Mouse (Mus musculus): Measurements from ENCODE around the gene Itk. TPM values are rescaled to one million over a fixed set of nuclear protein-coding genes. Genes with fewer than 3 reads are reported as not detected.

Itk gene
- polyA plus RNA-seq, 1 experiment from 2014 or later, result 0.08 TPM

- no peak for ATAC-seq (ENCODE audit: insufficient read depth)
- Histone ChIP-seq H3K9me3 (replicated peaks) (no peaks in the 10 kb centered on the region), H3K27me3 (no peaks in the 10 kb centered on the region), H3K4me1 (replicated peaks) (no peaks in the 10 kb centered on the region), H3K36me3 (replicated peaks) (no peaks in the 10 kb centered on the region), H3K9ac (no peak overlapping the region), H3K4me3 (replicated peaks) (no peak overlapping the region), H3K27ac (replicated peaks) (no peak overlapping the region), H3K4me2 (no peak overlapping the region)
- WGBS (ENCODE audit: insufficient replicate concordance), result 65% methylated on average over 5 of the region's 5 CpGs
These were observed 101.2 kb downstream of the Itk start for GRCm38 (mm10) chr11:46288091-46288490.

DNA sequence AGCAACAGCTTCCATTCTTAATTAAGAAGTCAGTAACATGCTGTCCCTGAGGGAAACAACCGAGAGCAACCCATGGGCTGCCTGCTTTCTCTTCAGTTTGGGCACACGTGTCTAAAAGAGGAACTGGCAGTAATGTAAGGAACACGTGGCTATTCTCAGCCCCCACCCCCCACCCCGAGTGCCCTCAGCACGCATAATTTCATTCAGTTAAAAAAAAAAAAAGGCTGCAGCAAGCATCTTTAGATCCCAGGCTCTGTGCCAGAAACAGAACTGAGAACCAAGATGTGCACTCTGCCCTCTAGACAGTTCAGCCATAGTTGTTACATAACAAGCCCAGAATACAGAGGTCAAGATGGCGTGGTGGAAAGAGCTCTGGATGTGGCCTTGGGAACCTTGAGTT lies 102.5 kb downstream of the Itk start:
- Histone ChIP-seq H3K4me2 (no peak overlapping the region), H3K27ac (replicated peaks) (no peak overlapping the region), H3K9me3 (replicated peaks) (no peaks in the 10 kb centered on the region), H3K36me3 (replicated peaks) (no peaks in the 10 kb centered on the region), H3K27me3 (no peaks in the 10 kb centered on the region), H3K4me1 (replicated peaks) (no peaks in the 10 kb centered on the region), H3K9ac (no peak overlapping the region), H3K4me3 (replicated peaks) (no peak overlapping the region)
- 17% methylated on average over 6 of the region's 6 CpGs for WGBS (ENCODE audit: insufficient replicate concordance)
- ATAC-seq (ENCODE audit: insufficient read depth), result no peak

GRCm38 (mm10) chr11:46283800-46284199 lies 105.5 kb downstream of the Itk start:
- H3K4me2 ChIP-seq, result no peak overlapping the region
- ATAC-seq (ENCODE audit: insufficient read depth), result no peak
- 78% methylated on average over 6 of the region's 6 CpGs for WGBS (ENCODE audit: insufficient replicate concordance)
- no peak overlapping the region for H3K4me3 ChIP-seq (replicated peaks)
- H3K27me3 ChIP-seq, result no peaks in the 10 kb centered on the region
- H3K27ac ChIP-seq (replicated peaks), result no peak overlapping the region
- H3K36me3 ChIP-seq (replicated peaks), result 0 out of 2 replicates have a peak, but pooled peaks cover 4% of the 10 kb centered on the region
- H3K9ac ChIP-seq, result no peak overlapping the region
- H3K9me3 ChIP-seq (replicated peaks), result no peaks in the 10 kb centered on the region
- H3K4me1 ChIP-seq (replicated peaks), result no peaks in the 10 kb centered on the region

DNA sequence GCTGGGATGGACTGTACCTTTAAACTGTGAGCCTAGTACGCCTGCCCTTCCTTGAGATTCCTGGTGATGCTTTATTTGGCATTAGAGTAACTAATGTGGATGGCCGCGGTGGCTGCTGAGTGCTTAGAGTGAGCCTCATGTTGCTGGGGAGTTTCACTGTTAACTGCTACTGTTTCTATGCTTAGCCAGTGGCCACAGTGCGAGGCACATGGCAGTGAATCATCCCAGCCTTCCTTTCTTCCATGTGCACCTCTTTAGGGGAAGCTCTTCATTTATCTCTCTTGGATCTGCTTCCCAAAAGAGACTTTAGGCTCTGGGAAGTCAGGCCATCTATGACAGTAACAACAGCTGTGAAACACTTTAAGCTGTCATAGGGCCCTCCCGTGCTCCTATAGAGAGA lies 106.7 kb downstream of the Itk start:
- no peak overlapping the region for H3K27ac ChIP-seq (replicated peaks)
- no peaks in the 10 kb centered on the region for H3K27me3 ChIP-seq
- no peak overlapping the region for H3K4me3 ChIP-seq (replicated peaks)
- WGBS (ENCODE audit: insufficient replicate concordance), result 70% methylated on average over 5 of the region's 5 CpGs
- 0 out of 2 replicates have a peak, but pooled peaks cover 5% of the 10 kb centered on the region for H3K36me3 ChIP-seq (replicated peaks)
- H3K9ac ChIP-seq, result no peak overlapping the region
- no peak overlapping the region for H3K4me2 ChIP-seq
- no peak for ATAC-seq (ENCODE audit: insufficient read depth)
- H3K4me1 ChIP-seq (replicated peaks), result no peaks in the 10 kb centered on the region
- H3K9me3 ChIP-seq (replicated peaks), result no peaks in the 10 kb centered on the region

- no peak overlapping the region for H3K9ac ChIP-seq
- H3K4me1 ChIP-seq (replicated peaks), result no peaks in the 10 kb centered on the region
- H3K4me3 ChIP-seq (replicated peaks), result no peak overlapping the region
- no peak for ATAC-seq (ENCODE audit: insufficient read depth)
- H3K27me3 ChIP-seq, result no peaks in the 10 kb centered on the region
- H3K36me3 ChIP-seq (replicated peaks), result peaks cover 5% of the 10 kb centered on the region; the same call in 1 of the 2 replicates
- H3K4me2 ChIP-seq, result no peak overlapping the region
- 76% methylated on average over 12 of the region's 12 CpGs for WGBS (ENCODE audit: insufficient replicate concordance)
- no peaks in the 10 kb centered on the region for H3K9me3 ChIP-seq (replicated peaks)
- no peak overlapping the region for H3K27ac ChIP-seq (replicated peaks)
These were observed 110.6 kb downstream of the Itk start for GRCm38 (mm10) chr11:46278709-46279108.

- Histone ChIP-seq H3K36me3 (replicated peaks) (peaks cover 5% of the 10 kb centered on the region; the same call in 1 of the 2 replicates), H3K27me3 (no peaks in the 10 kb centered on the region), H3K9ac (no peak overlapping the region), H3K27ac (replicated peaks) (no peak overlapping the region), H3K4me2 (no peak overlapping the region), H3K4me3 (replicated peaks) (no peak overlapping the region), H3K4me1 (replicated peaks) (no peaks in the 10 kb centered on the region), H3K9me3 (replicated peaks) (no peaks in the 10 kb centered on the region)
- 70% methylated on average over 5 of the region's 5 CpGs for WGBS (ENCODE audit: insufficient replicate concordance)
- ATAC-seq (ENCODE audit: insufficient read depth), result no peak
These were observed 111.2 kb downstream of the Itk start for GRCm38 (mm10) chr11:46278140-46278539.

GRCm38 (mm10) chr11:46276778-46277177 lies 112.5 kb downstream of the Itk start:
- ATAC-seq (ENCODE audit: insufficient read depth), result no peak
- no peak overlapping the region for H3K4me2 ChIP-seq
- H3K27me3 ChIP-seq, result no peaks in the 10 kb centered on the region
- H3K27ac ChIP-seq (replicated peaks), result no peak overlapping the region
- H3K36me3 ChIP-seq (replicated peaks), result peaks cover 5% of the 10 kb centered on the region; the same call in 1 of the 2 replicates
- H3K9ac ChIP-seq, result no peak overlapping the region
- no peaks in the 10 kb centered on the region for H3K4me1 ChIP-seq (replicated peaks)
- H3K4me3 ChIP-seq (replicated peaks), result no peak overlapping the region
- WGBS (ENCODE audit: insufficient replicate concordance), result 34% methylated on average over 5 of the region's 5 CpGs
- no peaks in the 10 kb centered on the region for H3K9me3 ChIP-seq (replicated peaks)

DNA sequence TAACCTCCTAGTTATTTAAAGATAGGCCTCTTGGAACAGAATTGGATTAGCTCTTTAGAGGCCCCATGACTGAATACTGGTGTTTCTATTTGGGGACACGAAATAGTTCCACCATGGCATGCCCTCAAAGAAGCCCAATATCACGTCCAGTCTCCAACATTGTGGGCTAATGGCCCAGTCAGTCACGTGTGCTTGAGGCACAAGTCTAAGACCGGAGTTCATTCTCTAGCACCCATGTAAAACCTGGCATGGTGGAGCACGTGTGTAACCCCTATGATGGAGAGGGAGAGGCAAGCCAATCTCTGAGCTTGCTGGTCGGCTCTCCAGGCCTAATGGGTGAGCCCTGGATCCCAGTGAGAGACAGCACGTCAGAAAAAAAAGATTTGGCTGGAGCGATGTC lies 113.1 kb downstream of the Itk start:
- no peak for ATAC-seq (ENCODE audit: insufficient read depth)
- Histone ChIP-seq H3K4me1 (replicated peaks) (no peaks in the 10 kb centered on the region), H3K9me3 (replicated peaks) (no peaks in the 10 kb centered on the region), H3K27ac (replicated peaks) (no peak overlapping the region), H3K4me2 (no peak overlapping the region), H3K4me3 (replicated peaks) (no peak overlapping the region), H3K36me3 (replicated peaks) (peaks cover 5% of the 10 kb centered on the region; the same call in 1 of the 2 replicates), H3K9ac (no peak overlapping the region), H3K27me3 (no peaks in the 10 kb centered on the region)
- 76% methylated on average over 8 of the region's 8 CpGs for whole genome bisulfite sequencing (ENCODE audit: insufficient replicate concordance)

- Histone ChIP-seq H3K4me3 (replicated peaks) (no peak overlapping the region), H3K36me3 (replicated peaks) (peaks cover 5% of the 10 kb centered on the region; the same call in 1 of the 2 replicates), H3K4me2 (no peak overlapping the region), H3K4me1 (replicated peaks) (no peaks in the 10 kb centered on the region), H3K9ac (no peak overlapping the region), H3K27me3 (no peaks in the 10 kb centered on the region), H3K9me3 (replicated peaks) (no peaks in the 10 kb centered on the region), H3K27ac (replicated peaks) (no peak overlapping the region)
- ATAC-seq (ENCODE audit: insufficient read depth), result no peak
- WGBS (ENCODE audit: insufficient replicate concordance), result 5% methylated on average over 6 of the region's 6 CpGs
These were observed 114.0 kb downstream of the Itk start for GRCm38 (mm10) chr11:46275302-46275701.

Other genes with a start within 250 kb of the Itk start
- 0.03 and 0.15 TPM in 2 replicates for gene Nipal4, start 223.0 kb downstream of the Itk start, polyA plus RNA-seq (2015; fragmentation: Nextera tagmentation; extraction: Ambion mirVana)
- 0.03 and 0.12 TPM in 2 replicates for gene Fndc9, start 154.0 kb downstream of the Itk start, polyA plus RNA-seq (2015; fragmentation: Nextera tagmentation; extraction: Ambion mirVana)
- 4.0 and 4.9 TPM in 2 replicates for gene Cyfip2, start 76.7 kb downstream of the Itk start, polyA plus RNA-seq (2015; fragmentation: Nextera tagmentation; extraction: Ambion mirVana)
- not detected in 2 replicates for gene Fam71b, start 7.0 kb upstream of the Itk start, polyA plus RNA-seq (2015; fragmentation: Nextera tagmentation; extraction: Ambion mirVana)
- gene Med7, start 47.4 kb upstream of the Itk start, polyA plus RNA-seq (2015; fragmentation: Nextera tagmentation; extraction: Ambion mirVana), result 48.2 and 53.4 TPM in 2 replicates
- 0.15 and 0.20 TPM in 2 replicates for gene Havcr2, start 65.4 kb upstream of the Itk start, polyA plus RNA-seq (2015; fragmentation: Nextera tagmentation; extraction: Ambion mirVana)
- not detected in 2 replicates for gene Gm12169, start 134.7 kb upstream of the Itk start, polyA plus RNA-seq (2015; fragmentation: Nextera tagmentation; extraction: Ambion mirVana)
- gene BC053393, start 182.0 kb upstream of the Itk start, polyA plus RNA-seq (2015; fragmentation: Nextera tagmentation; extraction: Ambion mirVana), result not detected in 2 replicates
- not detected in 2 replicates for gene Dppa1, start 239.7 kb upstream of the Itk start, polyA plus RNA-seq (2015; fragmentation: Nextera tagmentation; extraction: Ambion mirVana)